Mouse (Mus musculus) CD4-positive, CD25-positive, alpha-beta regulatory T cell, adult 2 months (primary cell): ENCODE measurements around the gene Zfp423.

Experiments used
- DNase-seq: peaks from one replicate; pipeline ENCODE4 v3.0.0-alpha.2; 2012; ENCODE audit warnings: low read depth, low spot score

Zfp423 gene

DNA sequence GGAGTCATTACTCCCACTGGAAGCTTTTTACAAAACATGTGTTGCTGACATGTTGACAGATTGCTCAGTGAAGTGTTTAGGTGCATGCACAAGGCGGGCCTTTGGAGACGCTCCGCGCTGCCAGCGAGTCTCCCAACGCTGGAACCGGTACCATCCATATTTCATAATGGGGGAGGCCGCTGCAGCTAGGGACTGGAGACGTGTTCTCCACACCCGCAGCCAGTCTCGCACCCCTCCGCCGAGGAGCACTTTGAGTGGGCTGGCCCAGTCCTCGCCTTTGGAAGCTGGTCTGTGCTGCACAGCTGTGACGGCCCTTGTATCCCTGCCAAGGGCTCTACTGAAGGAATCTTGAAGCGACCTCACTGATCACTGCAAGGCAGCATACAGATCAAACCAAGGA lies 122.5 kb downstream of the Zfp423 start:
- DNase-seq: no peak

- DNase-seq: no peak
Measured at GRCm38 (mm10) chr8:87835924-87836323, 123.5 kb downstream of the Zfp423 start.

DNA sequence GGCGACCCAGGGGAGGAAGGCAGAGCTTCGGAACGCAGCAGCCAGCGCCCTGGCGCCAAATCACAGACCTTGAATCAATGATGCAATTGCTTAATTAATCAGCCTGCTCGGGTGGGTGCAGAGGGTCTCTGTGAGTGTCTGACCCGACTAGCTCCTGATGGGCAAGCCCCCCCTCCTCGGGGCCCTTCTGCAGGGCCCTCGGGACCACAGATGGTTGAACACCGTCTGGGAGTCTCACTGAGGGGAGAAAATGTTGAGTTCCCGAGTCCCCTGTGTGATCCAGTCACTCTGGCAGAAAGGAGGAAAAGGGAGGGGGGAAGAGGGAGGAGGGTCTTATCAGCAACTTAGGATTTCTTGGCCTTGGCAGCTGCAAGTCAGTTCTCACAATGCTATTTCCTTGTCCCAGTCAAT lies 124.0 kb downstream of the Zfp423 start:
- no peak for DNase-seq

GRCm38 (mm10) chr8:87834656-87835055 lies 124.7 kb downstream of the Zfp423 start:
- DNase-seq: no peak

GRCm38 (mm10) chr8:87833841-87834620 lies 125.4 kb downstream of the Zfp423 start:
- DNase-seq: no peak

GRCm38 (mm10) chr8:87833339-87833738 lies 126.1 kb downstream of the Zfp423 start:
- DNase-seq: no peak

DNA sequence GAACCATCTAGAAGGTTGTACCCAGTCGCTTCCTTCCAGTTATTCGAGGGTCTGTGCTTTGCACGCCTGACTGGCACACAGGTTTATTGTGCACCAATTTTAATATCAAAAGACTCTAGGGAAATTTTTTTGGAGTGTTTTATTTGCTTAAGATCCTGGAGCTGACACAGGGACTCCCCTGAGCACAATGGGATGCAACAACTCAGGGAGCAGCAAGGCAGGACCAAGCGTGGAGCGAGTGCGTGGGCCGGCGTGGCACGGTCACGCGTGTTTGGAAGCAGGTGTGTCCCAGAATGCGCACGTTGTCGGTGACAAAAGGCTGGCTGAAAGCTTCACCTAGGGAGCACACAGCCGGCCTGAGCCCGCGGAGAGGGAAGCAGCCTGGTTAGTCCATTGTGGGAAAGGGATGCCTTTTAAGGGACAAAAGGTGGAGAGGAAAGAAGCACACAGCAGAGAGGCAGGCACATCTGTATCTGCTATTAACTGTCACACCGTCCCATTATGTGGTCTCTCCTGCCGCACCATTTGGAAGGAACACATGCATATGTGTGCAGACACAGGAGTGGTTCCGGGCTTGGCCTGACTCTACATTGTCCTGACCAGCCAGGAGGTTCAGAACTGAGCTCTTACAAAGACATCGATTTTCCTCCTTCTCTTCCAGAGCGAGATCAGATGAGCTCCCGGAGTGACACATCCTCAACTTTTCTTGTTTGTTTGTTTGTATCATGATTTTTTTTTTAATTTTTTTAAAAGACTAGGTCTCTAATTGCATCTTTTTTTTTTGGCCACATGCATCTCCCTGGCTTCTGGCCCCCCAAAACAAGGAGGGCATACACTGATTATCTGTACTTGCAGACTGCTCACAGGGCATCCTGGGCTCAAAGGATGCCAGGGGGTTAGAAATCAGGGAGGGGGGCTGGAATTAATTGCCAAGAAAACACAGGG lies 126.7 kb downstream of the Zfp423 start:
- no peak for DNase-seq

DNA sequence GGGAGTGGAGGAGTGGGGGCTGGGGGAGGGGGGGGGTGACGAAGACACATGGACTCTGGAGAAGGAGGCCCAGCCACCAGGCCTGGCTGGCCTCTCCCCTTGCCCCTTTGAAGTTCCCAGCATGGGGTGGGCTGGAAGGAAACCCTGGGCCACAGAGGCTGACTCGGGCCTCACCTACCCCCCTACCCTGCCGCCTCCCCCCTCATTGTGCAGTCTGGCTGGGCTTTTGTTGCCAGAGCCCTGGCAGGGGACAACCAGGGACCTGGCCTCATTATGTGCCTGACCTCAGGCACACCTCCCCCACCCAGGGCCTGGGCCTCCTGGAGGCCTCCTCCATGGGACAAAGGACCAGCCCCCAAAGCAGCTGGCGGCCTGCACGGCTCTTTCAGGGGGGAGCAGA lies 127.8 kb downstream of the Zfp423 start:
- DNase-seq: no peak

GRCm38 (mm10) chr8:87831116-87831515 lies 128.3 kb downstream of the Zfp423 start:
- DNase-seq: no peak

- no peak for DNase-seq
Measured at GRCm38 (mm10) chr8:87830200-87830599, 129.2 kb downstream of the Zfp423 start.

DNA sequence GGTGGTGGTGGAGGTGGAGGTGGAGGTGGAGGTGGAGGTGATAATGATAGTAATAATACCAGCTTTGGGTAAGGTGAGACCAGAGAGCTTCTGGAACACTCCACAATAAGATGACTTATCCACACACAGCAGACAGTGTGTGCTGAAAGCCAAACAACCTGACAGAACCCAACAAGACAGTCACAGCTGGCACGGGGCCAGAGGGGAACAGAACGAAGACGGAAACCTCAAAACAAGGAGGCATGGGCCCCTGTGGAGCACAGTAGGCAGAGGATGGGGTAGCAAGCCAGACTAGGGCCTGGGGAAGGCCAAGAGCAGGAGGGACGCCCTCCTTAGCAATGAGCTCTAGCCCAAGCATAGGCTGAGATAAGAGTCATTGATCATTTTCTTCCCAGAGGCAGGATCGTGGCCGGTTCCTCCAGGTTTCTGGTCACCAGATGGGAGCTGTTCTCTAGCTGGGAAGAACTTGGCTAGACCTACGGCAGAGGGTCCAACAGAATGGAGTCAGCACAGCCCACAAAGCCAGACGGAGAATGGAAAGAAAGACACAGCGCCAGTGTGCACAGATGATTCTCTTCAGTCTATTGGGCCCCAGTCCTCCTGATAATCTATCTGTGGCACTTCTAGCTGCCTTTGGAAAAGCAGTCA lies 133.3 kb downstream of the Zfp423 start:
- DNase-seq: no peak

DNA sequence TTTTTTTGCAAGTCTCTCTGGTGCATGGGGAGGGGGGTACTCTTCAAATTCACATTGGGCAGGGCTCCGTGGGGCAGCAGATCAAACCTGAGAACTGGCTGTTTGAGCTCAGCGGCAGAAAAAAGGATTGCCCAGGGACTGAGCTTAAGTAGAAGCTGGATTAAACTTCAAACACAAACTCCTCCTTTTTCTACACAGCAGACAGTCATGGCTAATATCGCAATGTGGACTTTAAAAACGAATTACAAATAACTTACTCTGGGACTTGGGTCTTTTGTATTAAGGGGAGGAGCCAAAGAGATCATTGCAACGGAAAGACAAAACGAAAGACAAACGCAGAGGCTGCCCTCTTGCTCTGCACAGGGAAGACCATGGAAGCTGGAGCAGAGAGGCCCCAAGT lies 136.2 kb downstream of the Zfp423 start:
- no peak for DNase-seq

DNA sequence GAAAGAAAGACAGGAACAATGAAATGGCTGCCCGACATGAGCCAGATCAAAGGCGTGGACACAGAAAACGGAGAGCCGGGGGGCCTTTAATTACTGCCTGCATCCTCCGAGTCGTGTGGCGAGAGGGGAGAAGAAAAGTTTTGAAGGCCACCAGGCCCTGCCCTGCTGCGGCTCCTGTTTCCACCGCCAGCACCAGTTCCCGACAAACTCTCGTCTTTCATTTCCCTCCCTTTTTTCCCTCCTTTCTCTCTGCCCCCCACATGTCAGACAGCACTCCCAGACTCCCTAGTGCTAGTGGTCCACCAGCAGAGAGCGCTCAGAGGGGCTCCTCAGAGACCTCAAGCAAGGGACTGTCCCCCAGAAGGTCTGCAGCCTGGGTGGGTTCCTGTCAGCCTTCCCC lies 136.7 kb downstream of the Zfp423 start:
- DNase-seq: no peak

- DNase-seq: no peak
Measured at GRCm38 (mm10) chr8:87822175-87822574, 137.2 kb downstream of the Zfp423 start.

DNA sequence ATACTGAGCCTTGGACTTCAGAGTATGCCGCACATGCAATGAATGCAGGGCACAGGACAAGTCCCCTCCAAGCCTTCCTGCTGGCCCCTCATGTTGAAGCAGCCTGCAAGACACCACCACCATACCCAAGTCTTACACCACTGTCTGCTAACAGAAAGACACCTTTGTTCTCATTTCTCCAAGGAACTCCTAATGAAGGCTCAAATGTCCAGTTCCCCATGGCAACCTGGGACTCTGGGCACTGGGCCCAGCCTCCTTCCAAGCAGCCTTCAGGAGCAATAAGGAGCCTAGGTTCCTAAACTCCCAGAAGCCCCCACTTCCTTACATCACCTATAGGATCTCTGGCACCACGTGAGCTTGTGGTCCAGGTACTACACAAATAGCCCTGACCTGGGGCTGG lies 137.7 kb downstream of the Zfp423 start:
- DNase-seq: no peak

GRCm38 (mm10) chr8:87819263-87819662 lies 140.1 kb downstream of the Zfp423 start:
- no peak for DNase-seq

GRCm38 (mm10) chr8:87818506-87818905 lies 140.9 kb downstream of the Zfp423 start:
- no peak for DNase-seq

DNA sequence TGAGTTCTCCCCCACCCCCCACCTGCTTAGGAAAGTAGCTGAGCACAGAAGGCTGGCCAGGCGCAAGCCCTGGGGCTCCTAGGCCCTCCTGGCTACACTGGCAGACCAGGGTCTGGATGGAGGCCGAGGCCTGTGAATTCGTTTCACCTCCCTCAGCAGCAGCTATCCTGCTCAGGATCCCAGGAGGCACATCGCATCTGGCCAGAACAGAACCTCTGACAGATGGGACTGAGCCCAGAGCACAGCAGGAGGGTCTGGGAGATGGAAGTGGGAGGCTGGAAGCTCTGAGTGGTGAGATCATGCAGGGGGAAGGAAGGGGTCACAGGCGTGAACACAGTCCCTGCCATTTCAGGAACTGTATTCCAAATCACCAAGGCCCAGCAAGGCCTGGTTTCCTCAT lies 143.3 kb downstream of the Zfp423 start:
- DNase-seq: no peak

DNA sequence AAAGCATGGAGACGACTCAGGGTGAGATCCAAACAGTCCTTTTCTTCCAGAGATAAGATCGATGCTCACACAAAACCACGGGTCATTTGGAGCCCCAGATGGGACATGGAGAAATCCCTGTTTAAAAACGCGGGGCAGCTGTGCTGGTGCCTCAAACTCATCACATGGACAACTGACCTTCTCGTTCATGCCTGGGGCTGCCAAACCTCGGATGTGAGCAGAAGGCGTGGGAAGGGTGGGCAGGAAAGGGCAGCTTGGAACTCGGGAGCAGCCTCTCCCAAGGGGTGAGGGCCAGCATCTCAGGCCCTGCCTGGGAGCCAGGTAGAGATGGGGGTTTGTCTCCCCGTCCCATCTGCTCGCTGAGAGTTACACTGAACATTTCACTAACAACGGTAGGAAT lies 146.7 kb downstream of the Zfp423 start:
- DNase-seq: no peak

DNA sequence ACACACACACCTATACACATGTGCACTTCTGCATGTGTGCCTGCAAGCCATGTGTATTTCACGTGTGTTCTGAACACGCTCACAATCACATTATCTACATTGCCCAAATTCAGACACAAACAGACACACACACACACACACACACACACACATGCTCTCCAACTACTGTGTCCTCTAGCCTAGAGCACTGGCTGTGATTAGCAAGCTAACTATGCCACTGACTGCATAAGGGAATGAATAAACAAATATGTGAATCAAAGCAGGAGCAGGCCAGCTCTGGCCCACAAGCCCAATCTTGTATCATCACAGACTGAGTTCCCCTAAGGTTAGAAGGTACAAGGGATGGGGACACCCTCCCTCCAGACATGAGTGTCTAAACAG lies 147.3 kb downstream of the Zfp423 start:
- DNase-seq: no peak

- DNase-seq: no peak
Measured at GRCm38 (mm10) chr8:87811399-87812068, 147.9 kb downstream of the Zfp423 start.

- no peak for DNase-seq
Measured at GRCm38 (mm10) chr8:87810771-87811170, 148.6 kb downstream of the Zfp423 start.
